Mouse (Mus musculus) heart, embryonic 12.5 days (tissue): ENCODE data around the gene 1190005I06Rik. TPM values are rescaled to one million over a fixed set of nuclear protein-coding genes. Genes with fewer than 3 reads are reported as not detected.

ENCODE experiments used
- ATAC-seq: fragments of 200-750 bp; cut with Nextera tagmentation; 2 replicates; pipeline ENCODE4 v1.8.0; 2017; ENCODE audit warnings: moderate TSS enrichment, moderate library complexity; ENCODE audit not compliant: insufficient number of reproducible peaks, low FRiP score
- H3K27ac ChIP-seq: fragments of 300-500 bp; sonication (generic); 2 replicates; pipeline ENCODE4 v1.5.1; 2016; ENCODE audit warnings: mild to moderate bottlenecking, moderate library complexity; ENCODE audit not compliant: poor library complexity, severe bottlenecking
- H3K27me3 ChIP-seq: fragments of 300-500 bp; sonication (generic); replicated peaks from 2 replicates; pipeline ENCODE4 v1.6.1; 2016; ENCODE audit warnings: mild to moderate bottlenecking, moderate library complexity
- H3K36me3 ChIP-seq: fragments of 300-500 bp; sonication (generic); 2 replicates; pipeline ENCODE4 v1.6.1; 2016; ENCODE audit warnings: mild to moderate bottlenecking, moderate library complexity
- H3K4me1 ChIP-seq: fragments of 300-500 bp; sonication (generic); replicated peaks from 2 replicates; pipeline ENCODE4 v1.6.1; 2016; ENCODE audit warnings: mild to moderate bottlenecking
- H3K4me2 ChIP-seq: fragments of 300-500 bp; sonication (generic); 2 replicates; pipeline ENCODE4 v1.6.1; 2016; ENCODE audit warnings: mild to moderate bottlenecking, moderate library complexity
- H3K4me3 ChIP-seq: fragments of 300-500 bp; sonication (generic); 2 replicates; pipeline ENCODE4 v1.5.1; 2016; ENCODE audit warnings: mild to moderate bottlenecking
- H3K9ac ChIP-seq: fragments of 300-500 bp; sonication (generic); 2 replicates; pipeline ENCODE4 v1.6.1; 2016; ENCODE audit warnings: mild to moderate bottlenecking, moderate library complexity
- H3K9me3 ChIP-seq: fragments of 300-500 bp; sonication (generic); replicated peaks from 2 replicates; pipeline ENCODE4 v1.6.1; 2016; ENCODE audit warnings: mild to moderate bottlenecking, moderate library complexity
- WGBS: fragments of 180-500 bp; shearing (Covaris S2); methylation state at CpG from one replicate; pipeline ENCODE4 v1.1.7; 2016; 5-methylcytosine and 5-hydroxymethylcytosine counted together
- polyA plus RNA-seq: library from polyadenylated mRNA; unstranded; fragments of >200 nt; fragmentation: Nextera tagmentation; extraction: Ambion mirVana; gene quantifications from 2 replicates; pipeline ENCODE4 v1.2.1, GENCODE M21; 2016

The 1190005I06Rik gene
- polyA plus RNA-seq, 1 experiment from 2014 or later = 6.7 TPM

DNA sequence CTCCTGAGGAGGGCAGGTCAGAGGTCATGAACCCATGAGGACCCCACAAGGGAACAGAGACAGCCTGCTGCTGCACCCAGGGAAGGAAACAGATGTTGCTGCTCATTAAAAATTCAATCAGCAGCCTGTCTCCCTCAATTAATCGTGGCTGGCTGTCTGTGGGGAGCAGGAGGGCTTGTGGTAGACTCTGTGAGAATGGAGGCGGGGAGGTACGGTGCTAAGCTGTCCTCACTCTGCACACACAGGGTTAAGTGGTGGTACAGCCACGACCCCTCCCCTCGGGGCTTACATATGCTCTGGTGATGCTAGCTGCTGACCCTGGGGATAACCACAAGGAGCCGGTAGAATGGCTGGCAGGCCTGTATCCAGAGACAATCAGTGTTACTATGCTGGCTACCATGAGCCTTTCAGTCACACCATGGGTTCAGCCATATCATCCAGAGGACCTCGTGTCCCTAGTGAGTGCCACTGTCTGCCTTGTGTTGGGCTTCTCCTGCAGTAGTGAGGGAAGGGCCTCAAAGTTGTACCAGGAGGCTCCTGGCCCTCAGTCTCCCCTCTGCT is 82.2 kb downstream of the 1190005I06Rik start:
- ATAC-seq = no peak
- Histone ChIP-seq H3K9me3 (no peaks in the 10 kb centered on the region), H3K4me2 (no peak overlapping the region), H3K27me3 (no peaks in the 10 kb centered on the region), H3K4me3 (no peak overlapping the region), H3K36me3 (peaks cover 50% of the 10 kb centered on the region), H3K27ac (peak overlapping the region; percentile 65), H3K9ac (peak overlapping the region; percentile 50; the same call in 1 of the 2 replicates), H3K4me1 (peaks cover 71% of the 10 kb centered on the region)
- 42% methylated on average over 7 of the region's 7 CpGs for WGBS

DNA sequence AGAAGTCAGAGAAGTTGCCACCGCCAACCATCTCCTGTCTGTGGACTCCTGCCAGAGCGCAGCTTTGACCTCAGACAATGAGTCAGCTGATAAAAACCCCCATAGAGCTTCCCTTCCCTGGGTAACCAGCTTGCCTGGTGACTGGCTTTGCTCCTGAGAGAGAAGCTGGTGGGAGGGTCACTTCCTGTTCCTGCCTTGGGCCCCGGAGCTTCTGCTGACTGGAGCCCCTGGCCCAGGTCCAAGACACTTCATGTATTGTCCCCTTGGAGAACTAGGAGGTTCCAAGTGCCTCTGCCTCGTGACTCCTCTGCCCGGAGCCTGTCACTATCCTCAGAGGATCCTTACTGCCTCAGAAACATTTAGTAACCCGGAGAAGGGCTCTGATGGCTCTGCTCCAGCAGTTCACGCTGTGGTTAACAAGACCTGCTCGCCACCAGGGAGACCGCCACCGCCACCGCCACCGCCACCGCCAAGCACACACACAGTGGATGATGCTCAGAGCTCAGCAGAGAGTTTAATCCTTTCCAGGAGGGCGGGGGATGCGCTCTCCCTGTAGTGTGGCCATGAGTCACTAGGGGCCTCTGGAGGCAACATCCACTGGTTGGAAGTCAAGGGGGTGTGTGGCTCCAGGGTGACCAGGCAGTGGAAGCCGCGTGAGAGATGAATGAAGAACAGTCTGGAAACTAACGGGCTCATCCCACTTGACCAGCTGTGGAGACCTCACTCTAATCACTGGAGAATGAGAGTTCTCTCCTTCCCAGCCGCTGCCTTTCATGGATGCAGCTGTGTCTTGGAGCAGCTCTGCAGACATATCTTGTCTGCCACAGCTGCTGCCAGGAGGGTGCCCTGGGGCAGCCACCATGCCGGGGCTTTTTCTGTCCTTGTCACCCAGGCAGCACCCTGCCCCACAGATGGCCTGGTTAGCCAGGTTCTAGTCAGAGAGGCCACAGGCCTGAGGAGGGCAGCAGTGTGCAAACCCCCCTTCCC is 83.3 kb downstream of the 1190005I06Rik start:
- Histone ChIP-seq H3K9me3 (no peaks in the 10 kb centered on the region), H3K9ac (peak overlapping the region; percentile 49; the same call in 1 of the 2 replicates), H3K4me2 (peak overlapping the region; percentile 53), H3K4me1 (peaks cover 76% of the 10 kb centered on the region), H3K27ac (peak overlapping the region; percentile 91), H3K27me3 (no peaks in the 10 kb centered on the region), H3K36me3 (peaks cover 46% of the 10 kb centered on the region), H3K4me3 (0 out of 2 replicates have a peak overlapping the region, but pooled peaks have one; percentile 3)
- WGBS = 19% methylated on average over 20 of the region's 20 CpGs
- ATAC-seq = peak; percentile 76

DNA sequence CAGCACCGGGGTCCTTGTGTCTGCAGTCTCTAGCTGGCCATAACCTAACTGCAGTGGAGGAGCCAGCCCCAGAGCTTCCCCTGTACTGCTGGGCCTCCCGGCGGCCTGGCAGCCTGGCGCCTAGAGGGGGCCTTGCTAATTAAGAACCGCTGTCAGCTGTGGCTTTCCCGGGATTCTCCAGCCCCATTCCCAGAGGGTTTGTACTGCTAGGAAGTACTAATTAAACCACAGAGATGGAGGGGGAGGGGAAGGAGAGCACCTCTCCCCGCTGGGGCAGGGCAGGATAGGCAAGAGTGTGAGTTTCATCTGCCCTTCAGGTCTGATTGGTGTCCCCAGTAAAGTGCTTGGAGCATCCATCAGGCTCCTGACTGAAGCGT is 84.1 kb downstream of the 1190005I06Rik start:
- Histone ChIP-seq H3K4me3 (no peak overlapping the region), H3K9me3 (no peaks in the 10 kb centered on the region), H3K27me3 (no peaks in the 10 kb centered on the region), H3K27ac (peak overlapping the region; percentile 91), H3K9ac (peak overlapping the region; percentile 49), H3K4me1 (peaks cover 84% of the 10 kb centered on the region), H3K4me2 (peak overlapping the region; percentile 53), H3K36me3 (peaks cover 45% of the 10 kb centered on the region)
- 16% methylated on average over 8 of the region's 8 CpGs for WGBS
- peak; percentile 1 for ATAC-seq

DNA sequence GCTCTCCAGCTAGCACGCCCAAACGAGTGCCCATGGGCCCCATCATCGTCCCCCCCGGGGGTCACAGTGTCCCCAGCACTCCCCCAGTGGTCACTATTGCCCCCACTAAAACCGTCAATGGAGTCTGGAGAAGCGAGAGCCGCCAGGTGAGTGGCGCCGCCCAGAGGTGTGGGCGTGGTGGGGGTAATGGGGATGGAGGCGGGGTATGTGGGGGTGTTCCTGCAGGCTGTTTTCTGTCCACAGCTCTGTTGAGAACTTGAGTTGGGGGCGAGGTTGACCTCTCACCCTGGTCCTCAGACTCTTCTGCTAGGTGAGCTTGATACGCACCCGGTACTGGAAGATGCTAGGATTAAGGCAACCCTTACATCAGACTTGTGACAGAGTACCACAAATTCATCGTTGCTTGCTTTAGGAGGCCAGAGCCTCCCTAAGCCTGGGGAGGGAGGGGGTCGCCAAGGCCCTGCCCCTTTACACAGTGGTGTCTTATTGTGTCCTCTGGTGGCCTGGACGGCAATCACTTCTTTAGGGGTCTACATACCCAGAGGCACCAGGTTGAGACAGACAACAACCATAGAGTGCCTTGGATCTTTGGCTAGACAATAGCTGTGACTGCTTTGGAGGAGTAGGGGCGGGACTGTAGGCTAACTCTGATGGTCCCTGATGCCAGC is 84.6 kb downstream of the 1190005I06Rik start:
- H3K9ac ChIP-seq = peak overlapping the region; percentile 49

DNA sequence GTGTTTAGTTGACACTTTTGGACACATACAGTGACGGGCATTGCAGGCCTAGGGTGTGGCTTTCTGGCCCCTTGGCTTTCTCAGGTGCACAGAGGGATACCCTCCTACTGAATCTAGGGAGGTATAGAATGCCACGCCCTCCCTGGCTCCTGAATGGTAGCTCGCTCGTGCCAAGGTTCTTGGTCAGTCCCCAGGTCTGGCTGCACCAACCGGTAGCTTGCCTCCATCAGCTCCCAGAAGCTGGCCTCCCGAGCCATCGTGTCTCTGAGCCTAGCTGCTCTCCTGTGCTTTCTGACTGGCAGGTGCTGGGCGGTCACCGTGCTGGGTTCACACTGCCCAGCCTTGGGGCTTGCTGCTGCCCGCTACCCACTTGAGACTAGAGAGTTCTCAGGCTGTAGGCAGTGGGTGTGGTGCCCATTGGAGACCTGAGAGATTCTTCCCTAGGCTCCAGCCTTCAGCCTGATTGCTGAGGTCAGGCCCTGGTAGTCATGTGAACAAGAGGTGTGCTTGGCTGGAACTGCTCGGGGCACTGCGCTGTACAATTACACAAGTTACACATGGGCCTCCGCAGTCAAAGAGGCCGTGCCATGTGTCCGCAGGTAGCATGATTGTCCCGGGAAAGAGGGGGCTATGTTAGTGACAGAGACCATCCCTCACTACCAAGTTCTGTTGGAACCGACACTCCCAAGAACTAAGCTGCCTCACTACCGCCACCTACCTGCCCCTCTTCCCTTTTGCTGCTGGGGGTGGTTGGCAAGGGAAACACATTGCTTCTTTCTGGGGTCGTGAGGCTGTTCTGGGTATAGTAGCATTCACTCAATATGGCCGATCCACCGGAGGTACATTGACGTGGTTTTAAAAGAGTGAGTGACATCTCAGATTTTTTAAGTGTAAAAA is 85.6 kb downstream of the 1190005I06Rik start:
- no peak for ATAC-seq
- Histone ChIP-seq H3K4me2 (no peak overlapping the region), H3K9ac (0 out of 2 replicates have a peak overlapping the region, but pooled peaks have one; percentile 21), H3K27me3 (no peaks in the 10 kb centered on the region), H3K27ac (peak overlapping the region; percentile 91), H3K4me3 (no peak overlapping the region), H3K9me3 (no peaks in the 10 kb centered on the region), H3K4me1 (peaks cover 98% of the 10 kb centered on the region), H3K36me3 (peaks cover 29% of the 10 kb centered on the region)
- 76% methylated on average over 22 of the region's 22 CpGs for WGBS

More for the DNA sequence above, 84.6 kb downstream of the 1190005I06Rik start:
- Histone ChIP-seq H3K27ac (peak overlapping the region; percentile 91), H3K4me1 (peaks cover 89% of the 10 kb centered on the region), H3K9me3 (no peaks in the 10 kb centered on the region), H3K36me3 (peaks cover 39% of the 10 kb centered on the region), H3K4me2 (peak overlapping the region; percentile 53), H3K4me3 (no peak overlapping the region), H3K27me3 (no peaks in the 10 kb centered on the region)
- WGBS = 77% methylated on average over 18 of the region's 18 CpGs
- ATAC-seq = peak; percentile 5; the same call in 1 of the 2 replicates

DNA sequence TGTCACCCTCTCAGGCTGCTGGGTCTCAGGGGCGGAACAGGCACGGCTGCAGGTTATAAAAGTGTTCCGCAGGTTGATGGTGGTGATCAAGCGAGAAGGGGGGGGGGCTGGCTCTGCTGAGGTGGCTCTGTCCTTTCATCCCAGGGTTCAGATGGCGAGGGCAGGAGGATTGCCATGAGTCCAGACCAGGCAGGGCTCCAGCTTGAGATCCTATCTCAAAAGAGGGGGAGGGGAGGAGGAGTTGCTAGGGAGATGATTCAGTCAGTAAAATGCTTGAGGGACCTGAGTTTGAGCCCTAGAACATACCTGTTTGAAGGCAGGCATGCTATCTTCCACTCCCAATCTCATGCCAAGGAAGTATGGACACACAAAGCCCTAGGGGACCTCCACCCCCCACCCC is 86.9 kb downstream of the 1190005I06Rik start:
- 0 out of 2 replicates have a peak overlapping the region, but pooled peaks have one; percentile 3 for H3K9ac ChIP-seq
- 80% methylated on average over 5 of the region's 5 CpGs for WGBS
- no peak for ATAC-seq
- H3K27ac ChIP-seq = no peak overlapping the region
- H3K4me1 ChIP-seq = peaks cover 99% of the 10 kb centered on the region
- no peak overlapping the region for H3K4me3 ChIP-seq
- H3K4me2 ChIP-seq = no peak overlapping the region
- no peaks in the 10 kb centered on the region for H3K27me3 ChIP-seq
- peaks cover 17% of the 10 kb centered on the region for H3K36me3 ChIP-seq
- no peaks in the 10 kb centered on the region for H3K9me3 ChIP-seq

DNA sequence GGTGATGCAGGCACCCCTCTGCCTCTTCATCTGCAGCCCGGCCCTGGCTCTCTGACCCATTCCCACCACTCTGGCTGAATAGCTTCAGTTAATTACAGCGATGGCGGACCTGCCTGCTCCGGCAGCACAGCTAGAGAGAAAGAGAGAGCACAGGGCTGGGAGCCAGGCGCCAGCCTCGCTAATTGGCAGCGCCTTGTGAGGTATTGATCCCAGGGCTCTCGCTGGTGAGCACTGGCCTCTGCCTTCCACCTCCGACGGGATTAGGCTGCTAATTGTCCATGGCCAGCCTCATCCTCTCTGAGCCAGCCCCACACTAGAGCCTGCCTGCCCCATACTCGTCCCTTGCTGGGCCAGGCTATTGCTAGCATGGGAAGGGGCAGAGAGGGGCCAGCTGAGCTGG is 87.8 kb downstream of the 1190005I06Rik start:
- Histone ChIP-seq H3K9ac (peak overlapping the region; percentile 44; the same call in 1 of the 2 replicates), H3K4me3 (no peak overlapping the region)
- ATAC-seq = no peak

More for the DNA sequence above, 87.8 kb downstream of the 1190005I06Rik start:
- WGBS = 63% methylated on average over 11 of the region's 11 CpGs
- Histone ChIP-seq H3K4me1 (peaks cover 100% of the 10 kb centered on the region), H3K27ac (no peak overlapping the region), H3K4me2 (no peak overlapping the region), H3K9me3 (no peaks in the 10 kb centered on the region), H3K27me3 (no peaks in the 10 kb centered on the region), H3K36me3 (peaks cover 16% of the 10 kb centered on the region)

Other genes with a start within 250 kb of the 1190005I06Rik start
- gene Gins2, start 58.3 kb downstream of the 1190005I06Rik start, polyA plus RNA-seq = 63.4 and 66.8 TPM in 2 replicates
- 0.72 TPM in 1 of 2 replicates, not detected in the other for gene Gm27021, start 20.4 kb upstream of the 1190005I06Rik start, polyA plus RNA-seq
- 1,676 and 1,716 TPM in 2 replicates for gene Cox4i1, start 20.6 kb upstream of the 1190005I06Rik start, polyA plus RNA-seq
- gene Emc8, start 20.9 kb upstream of the 1190005I06Rik start, polyA plus RNA-seq = 168 and 183 TPM in 2 replicates
- 4.9 and 5.6 TPM in 2 replicates for gene Irf8, start 88.7 kb upstream of the 1190005I06Rik start, polyA plus RNA-seq